9 mouse cellular contexts compared by ENCODE assay signal in genomic region chr4:150002021-150002528, GRCm38 (mm10). TPM values are rescaled to one million over a fixed set of nuclear protein-coding genes. Genes with fewer than 3 reads are reported as not detected.
A peak's percentile ranks its signal among the peaks of the same experiment; 100 is the strongest.
DNase-seq lines count a peak whose midpoint lies in the region; ATAC-seq and TF ChIP-seq lines count a peak whose summit lies in the region.
"Had no signal": no experiment of that assay in that cellular context is flagged by ENCODE, and none has a peak within 500 bp of the region (broad histone marks: within the 10 kb centered on the region; RNA-seq: fewer than 3 reads in every experiment).

No protein-coding gene starts in this region.

- peak overlapping the region; percentile 52 for H3K4me2 ChIP-seq in lung, embryonic 16.5 days (ENCODE audit: low read depth, low read length)
- H3K4me2 ChIP-seq in midbrain, postnatal 0 days (ENCODE audit: low read depth, low read length, poor library complexity, severe bottlenecking), result no peak overlapping the region
- H3K4me2 ChIP-seq: embryonic facial prominence, embryonic 15.5 days had no signal

- H3K4me3 ChIP-seq in G1E (ENCODE audit: low read depth, low read length), result peak overlapping the region; percentile 61; the same call in 1 of the 2 replicates
- peak overlapping the region; percentile 47 for H3K4me3 ChIP-seq in lung, embryonic 16.5 days (ENCODE audit: low read length)
- no peak overlapping the region for H3K4me3 ChIP-seq in midbrain, postnatal 0 days (ENCODE audit: low read depth, low read length)
- H3K4me3 ChIP-seq: embryonic facial prominence, embryonic 15.5 days had no signal

- TF ChIP-seq CTCF in G1E (IDR thresholded peaks at IDR 0.05; ENCODE audit: low read depth, low read length), result no peak
- TF ChIP-seq CTCF in midbrain, postnatal 0 days (IDR thresholded peaks at IDR 0.05), result no peak

- H3K4me1 ChIP-seq in G1E (ENCODE audit: insufficient read depth, low read depth, low read length), result peaks cover 56% of the 10 kb centered on the region
- H3K4me1 ChIP-seq in lung, embryonic 16.5 days (replicated peaks; ENCODE audit: control insufficient read depth, insufficient read depth, low read length), result peaks cover 77% of the 10 kb centered on the region
- no peaks in the 10 kb centered on the region for H3K4me1 ChIP-seq in midbrain, postnatal 0 days (ENCODE audit: insufficient read depth, low read length)

- H3K9me3 ChIP-seq in G1E (replicated peaks), result no peaks in the 10 kb centered on the region
- H3K9me3 ChIP-seq in lung, embryonic 16.5 days (ENCODE audit: control insufficient read depth, low read length), result no peaks in the 10 kb centered on the region
- no peaks in the 10 kb centered on the region for H3K9me3 ChIP-seq in midbrain, postnatal 0 days (ENCODE audit: low read length)
- H3K9me3 ChIP-seq: embryonic facial prominence, embryonic 15.5 days had no signal

- DNase-seq in cerebellum, postnatal 25 days, result peak; percentile 10 to 36
- no peak for DNase-seq in cerebellum, adult 9-10 months
- DNase-seq in G1E (ENCODE audit: low spot score), result peak; percentile 23
- peak; percentile 87 for DNase-seq in kidney, adult 11 months
- no peak for DNase-seq in midbrain, postnatal 0 days (ENCODE audit: low spot score)
- no peak for DNase-seq in frontal cortex, adult 2 months (ENCODE audit: extremely low spot score in 1 of 2, low spot score in 1 of 2)
- no peak for DNase-seq in cerebellum, postnatal 10 days

- H3K27ac ChIP-seq in lung, embryonic 16.5 days (ENCODE audit: low read length), result peak overlapping the region; percentile 88
- H3K27ac ChIP-seq in midbrain, postnatal 0 days (ENCODE audit: low read depth, low read length), result no peak overlapping the region
- H3K27ac ChIP-seq: embryonic facial prominence, embryonic 15.5 days had no signal

- H3K9ac ChIP-seq in lung, embryonic 16.5 days (ENCODE audit: low read length), result peak overlapping the region; percentile 53
- no peak overlapping the region for H3K9ac ChIP-seq in midbrain, postnatal 0 days (replicated peaks; ENCODE audit: low read length, poor library complexity, severe bottlenecking)
- H3K9ac ChIP-seq: embryonic facial prominence, embryonic 15.5 days had no signal

- WGBS in lung, embryonic 16.5 days, result 38% methylated on average over 12 of the region's 12 CpGs
- WGBS in midbrain, postnatal 0 days, result 75% methylated on average over 12 of the region's 12 CpGs

- H3K27me3 ChIP-seq in G1E (ENCODE audit: insufficient read depth, low read length), result no peaks in the 10 kb centered on the region
- no peaks in the 10 kb centered on the region for H3K27me3 ChIP-seq in lung, embryonic 16.5 days (ENCODE audit: control insufficient read depth, insufficient read depth, low read depth, low read length)
- no peaks in the 10 kb centered on the region for H3K27me3 ChIP-seq in midbrain, postnatal 0 days (ENCODE audit: insufficient read depth, low read length)
- H3K27me3 ChIP-seq: embryonic facial prominence, embryonic 15.5 days had no signal

- ATAC-seq in G1E (ENCODE audit: extremely low read depth, insufficient number of reproducible peaks, low FRiP score, poor library complexity, severe bottlenecking), result peak; percentile 63
- peak; percentile 6; the same call in 1 of the 2 replicates for ATAC-seq in lung, embryonic 16.5 days (ENCODE audit: low read depth)
- ATAC-seq in midbrain, postnatal 0 days (ENCODE audit: low FRiP score), result no peak

- peaks cover 42% of the 10 kb centered on the region for H3K36me3 ChIP-seq in G1E (replicated peaks)
- no peaks in the 10 kb centered on the region for H3K36me3 ChIP-seq in lung, embryonic 16.5 days (ENCODE audit: control insufficient read depth, insufficient read depth, low read length)
- no peaks in the 10 kb centered on the region for H3K36me3 ChIP-seq in midbrain, postnatal 0 days (ENCODE audit: insufficient read depth, low read length)
- H3K36me3 ChIP-seq: embryonic facial prominence, embryonic 15.5 days had no signal

RNA-seq across cellular contexts. Expression of gene H6pd, which starts 6.7 kb away (rescaled TPM):
- 5.3 and 7.1 TPM in 2 replicates for total RNA-seq in G1E (2014; fragmentation: Nextera tagmentation)
- 6.4 and 7.0 TPM in 2 replicates for total RNA-seq in G1E (2017)
- 6.4 and 8.3 TPM in 2 replicates for polyA plus RNA-seq in G1E (2012)
- 38.3 and 39.6 TPM in 2 replicates for polyA plus RNA-seq in lung, embryonic 16.5 days (2015; fragmentation: Nextera tagmentation; extraction: Ambion mirVana)
- total RNA-seq in midbrain, postnatal 0 days (2014; rRNA removed), result 12.6 and 13.6 TPM in 2 replicates
- 3.2 and 3.7 TPM in 2 replicates for polyA plus RNA-seq in midbrain, postnatal 0 days (2015; fragmentation: Nextera tagmentation; extraction: Ambion mirVana)
- 4.4 and 5.7 TPM in 2 replicates for polyA plus RNA-seq in frontal cortex, adult 2 months (2012; rRNA removed)

RNA-seq across cellular contexts. Expression of gene Spsb1, which starts 47.2 kb away (rescaled TPM):
- total RNA-seq in G1E (2014; fragmentation: Nextera tagmentation), result not detected in 2 replicates
- total RNA-seq in G1E (2017), result not detected in 2 replicates
- 0.08 and 0.20 TPM in 2 replicates for polyA plus RNA-seq in G1E (2012)
- polyA plus RNA-seq in lung, embryonic 16.5 days (2015; fragmentation: Nextera tagmentation; extraction: Ambion mirVana), result 14.9 and 15.1 TPM in 2 replicates
- 6.2 and 13.6 TPM in 2 replicates for total RNA-seq in midbrain, postnatal 0 days (2014; rRNA removed)
- polyA plus RNA-seq in midbrain, postnatal 0 days (2015; fragmentation: Nextera tagmentation; extraction: Ambion mirVana), result 4.4 and 4.7 TPM in 2 replicates
- 11.6 and 12.5 TPM in 2 replicates for polyA plus RNA-seq in frontal cortex, adult 2 months (2012; rRNA removed)

Comparison
In these comparisons a context has a peak if more than half of its experiments do, and no peak if none do; other contexts are left out.
1. DNase-seq: peak in cerebellum, postnatal 25 days (2 of 2), G1E (single experiment) and kidney, adult 11 months (single experiment); none in cerebellum, adult 9-10 months (single experiment), midbrain, postnatal 0 days (single experiment), frontal cortex, adult 2 months (0 of 2) and cerebellum, postnatal 10 days (0 of 2).